ENCODE assay signal across 22 mouse cellular contexts in the genomic region with DNA sequence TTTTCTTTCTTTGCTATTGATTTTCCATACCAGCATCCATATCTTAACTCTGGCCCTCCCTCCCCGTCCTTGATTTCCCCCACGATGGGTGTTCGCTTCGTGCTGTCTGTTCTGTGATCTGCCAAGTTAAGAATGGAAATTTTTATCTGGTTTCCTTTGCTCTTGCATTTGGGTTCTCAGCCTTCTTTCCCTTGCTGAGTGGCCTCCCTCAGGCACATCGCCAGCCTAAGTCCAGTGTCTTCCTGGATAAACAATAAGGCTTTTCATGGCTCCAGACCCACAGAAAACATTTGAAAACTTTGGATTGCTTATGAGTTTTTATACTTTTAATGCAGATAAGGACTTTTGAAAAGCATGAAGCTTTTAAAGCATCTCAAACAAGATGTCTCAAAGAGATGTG.
DNase-seq lines count a peak whose midpoint lies in the region; ATAC-seq lines count a peak whose summit lies in the region.
"Had no signal": no experiment of that assay in that cellular context is flagged by ENCODE, and none has a peak within 500 bp of the region (broad histone marks: within the 10 kb centered on the region; RNA-seq: fewer than 3 reads in every experiment).

No protein-coding gene starts in this region.

- no peaks in the 10 kb centered on the region for H3K36me3 ChIP-seq in heart, embryonic 10.5 days
- no peaks in the 10 kb centered on the region for H3K36me3 ChIP-seq in kidney, embryonic 15.5 days
- no peaks in the 10 kb centered on the region for H3K36me3 ChIP-seq in limb, embryonic 10.5 days
- H3K36me3 ChIP-seq: heart, embryonic 12.5 days had no signal

- H3K4me1 ChIP-seq in heart, embryonic 10.5 days, result no peaks in the 10 kb centered on the region
- H3K4me1 ChIP-seq in kidney, embryonic 15.5 days, result 0 out of 2 replicates have a peak, but pooled peaks cover 2% of the 10 kb centered on the region
- H3K4me1 ChIP-seq in limb, embryonic 10.5 days, result no peaks in the 10 kb centered on the region
- H3K4me1 ChIP-seq: heart, embryonic 12.5 days had no signal

- no peak overlapping the region for H3K27ac ChIP-seq in heart, embryonic 10.5 days
- H3K27ac ChIP-seq in kidney, embryonic 15.5 days, result no peak overlapping the region
- H3K27ac ChIP-seq in limb, embryonic 10.5 days, result no peak overlapping the region
- H3K27ac ChIP-seq: left cerebral cortex, adult 2 months had no signal

- ATAC-seq in kidney, embryonic 15.5 days (replicated peaks; ENCODE audit: low FRiP score), result no peak
- ATAC-seq: forebrain, embryonic 14.5 days; hindbrain, embryonic 16.5 days; intestine, postnatal 0 days; liver, postnatal 0 days; midbrain, embryonic 16.5 days had no signal

- DNase-seq in heart, adult 18-20 months, result peak; percentile 4 to 15
- DNase-seq in heart, embryonic 10.5 days (ENCODE audit: low spot score), result no peak
- DNase-seq in kidney, postnatal 14 days, result peak; percentile 29
- peak; percentile 15 for DNase-seq in NIH3T3 (ENCODE audit: low read depth)
- DNase-seq in ovary, postnatal 14 days (ENCODE audit: low spot score), result peak; percentile 5
- no peak for DNase-seq in limb, embryonic 10.5 days (ENCODE audit: low spot score)
- DNase-seq in lung, adult 18-20 months, result no peak
- DNase-seq: cerebellum, adult 8-10 months; gastrocnemius, postnatal 25 days; heart, postnatal 36 days; left cerebral cortex, postnatal 4 days; liver, postnatal 0 days; lung, postnatal 36 days; right cerebral cortex, adult 18-20 months; thymus, adult 18-20 months had no signal

- H3K4me2 ChIP-seq in kidney, embryonic 15.5 days, result no peak overlapping the region
- H3K4me2 ChIP-seq: heart, embryonic 12.5 days had no signal

- WGBS in heart, embryonic 10.5 days, result 51% methylated on average over 5 of the region's 5 CpGs
- 76% methylated on average over 5 of the region's 5 CpGs for WGBS in kidney, embryonic 15.5 days
- WGBS in limb, embryonic 10.5 days, result 92% methylated on average over 5 of the region's 5 CpGs

- H3K27me3 ChIP-seq in heart, embryonic 10.5 days (ENCODE audit: insufficient read depth, poor library complexity, severe bottlenecking), result no peaks in the 10 kb centered on the region
- H3K27me3 ChIP-seq in kidney, embryonic 15.5 days, result no peaks in the 10 kb centered on the region
- no peaks in the 10 kb centered on the region for H3K27me3 ChIP-seq in limb, embryonic 10.5 days (ENCODE audit: low read depth, poor library complexity, severe bottlenecking)
- H3K27me3 ChIP-seq: heart, embryonic 12.5 days had no signal

- H3K9me3 ChIP-seq in heart, embryonic 10.5 days, result no peaks in the 10 kb centered on the region
- H3K9me3 ChIP-seq in kidney, embryonic 15.5 days (replicated peaks), result no peaks in the 10 kb centered on the region
- no peaks in the 10 kb centered on the region for H3K9me3 ChIP-seq in limb, embryonic 10.5 days (replicated peaks)
- H3K9me3 ChIP-seq: heart, embryonic 12.5 days had no signal

- H3K9ac ChIP-seq in kidney, embryonic 15.5 days, result no peak overlapping the region
- H3K9ac ChIP-seq: heart, embryonic 12.5 days; liver, postnatal 0 days had no signal

- H3K4me3 ChIP-seq in heart, embryonic 10.5 days, result no peak overlapping the region
- no peak overlapping the region for H3K4me3 ChIP-seq in kidney, embryonic 15.5 days (replicated peaks)
- no peak overlapping the region for H3K4me3 ChIP-seq in limb, embryonic 10.5 days
- H3K4me3 ChIP-seq: heart, embryonic 12.5 days; left cerebral cortex, adult 2 months had no signal

Comparison
In these comparisons a context has a peak if more than half of its experiments do, and no peak if none do; other contexts are left out.
1. DNase-seq: peak in heart, adult 18-20 months (2 of 2), kidney, postnatal 14 days (single experiment), NIH3T3 (single experiment) and ovary, postnatal 14 days (single experiment); none in heart, embryonic 10.5 days (single experiment), limb, embryonic 10.5 days (single experiment) and lung, adult 18-20 months (0 of 2).